Mouse (Mus musculus): ENCODE measurements at regions not wholly inside any gene's neighbourhood (a gene's known extent, or its start where the extent isn't known, plus 50 kb on each side); places are given as distances from the start of the nearest gene placed in this dataset.

- DNase-seq = no peak
These were observed 282.2 kb upstream of the Cdh6 start for GRCm38 (mm10) chr15:13455560-13456219.

GRCm38 (mm10) chr15:13450385-13450784, 276.9 kb upstream of the Cdh6 start:
- no peak for DNase-seq

GRCm38 (mm10) chr15:13434608-13435007, 261.1 kb upstream of the Cdh6 start:
- DNase-seq = no peak

GRCm38 (mm10) chr15:13432971-13433370, 259.5 kb upstream of the Cdh6 start:
- no peak for DNase-seq

GRCm38 (mm10) chr15:13419616-13420015, 246.1 kb upstream of the Cdh6 start:
- DNase-seq = no peak

GRCm38 (mm10) chr15:13410065-13410688, 236.7 kb upstream of the Cdh6 start:
- DNase-seq = no peak

- DNase-seq = no peak
These were observed 219.7 kb upstream of the Cdh6 start for GRCm38 (mm10) chr15:13393155-13393554.

- no peak for DNase-seq
These were observed 217.9 kb upstream of the Cdh6 start for GRCm38 (mm10) chr15:13391331-13391730.

- no peak for DNase-seq
These were observed 211.3 kb upstream of the Cdh6 start for GRCm38 (mm10) chr15:13384815-13385214.

- DNase-seq = no peak
These were observed 202.1 kb upstream of the Cdh6 start for GRCm38 (mm10) chr15:13375590-13375989.

GRCm38 (mm10) chr15:13368799-13369198, 195.3 kb upstream of the Cdh6 start:
- DNase-seq = no peak

- no peak for DNase-seq
These were observed 193.9 kb upstream of the Cdh6 start for GRCm38 (mm10) chr15:13367291-13367954.

GRCm38 (mm10) chr15:13366606-13367005, 193.1 kb upstream of the Cdh6 start:
- no peak for DNase-seq

GRCm38 (mm10) chr15:13360741-13361140, 187.3 kb upstream of the Cdh6 start:
- DNase-seq = no peak

GRCm38 (mm10) chr15:13359026-13359425, 185.6 kb upstream of the Cdh6 start:
- no peak for DNase-seq

GRCm38 (mm10) chr15:13350321-13350720, 176.8 kb upstream of the Cdh6 start:
- no peak for DNase-seq

- no peak for DNase-seq
These were observed 162.9 kb upstream of the Cdh6 start for GRCm38 (mm10) chr15:13336392-13336791.

- no peak for DNase-seq
These were observed 151.0 kb upstream of the Cdh6 start for GRCm38 (mm10) chr15:13324439-13324838.

- DNase-seq = no peak
These were observed 147.3 kb upstream of the Cdh6 start for GRCm38 (mm10) chr15:13320599-13321348.

- DNase-seq = no peak
These were observed 131.1 kb upstream of the Cdh6 start for GRCm38 (mm10) chr15:13304562-13304961.

- no peak for DNase-seq
These were observed 130.0 kb upstream of the Cdh6 start for GRCm38 (mm10) chr15:13303456-13303855.

GRCm38 (mm10) chr15:13302672-13303071, 129.2 kb upstream of the Cdh6 start:
- DNase-seq = no peak

- DNase-seq = no peak
These were observed 123.5 kb upstream of the Cdh6 start for GRCm38 (mm10) chr15:13296967-13297366.

- no peak for DNase-seq
These were observed 115.6 kb upstream of the Cdh6 start for GRCm38 (mm10) chr15:13289064-13289463.
